Mouse (Mus musculus): ENCODE results near the gene Myo1a.
A peak's percentile ranks its signal among the peaks of the same experiment; 100 is the strongest.
"Not testable (repeated sequence)": the region's sequence is repeated elsewhere in the genome, so short reads cannot be mapped to it uniquely, and the experiment has no call there.

Myo1a gene

DNA sequence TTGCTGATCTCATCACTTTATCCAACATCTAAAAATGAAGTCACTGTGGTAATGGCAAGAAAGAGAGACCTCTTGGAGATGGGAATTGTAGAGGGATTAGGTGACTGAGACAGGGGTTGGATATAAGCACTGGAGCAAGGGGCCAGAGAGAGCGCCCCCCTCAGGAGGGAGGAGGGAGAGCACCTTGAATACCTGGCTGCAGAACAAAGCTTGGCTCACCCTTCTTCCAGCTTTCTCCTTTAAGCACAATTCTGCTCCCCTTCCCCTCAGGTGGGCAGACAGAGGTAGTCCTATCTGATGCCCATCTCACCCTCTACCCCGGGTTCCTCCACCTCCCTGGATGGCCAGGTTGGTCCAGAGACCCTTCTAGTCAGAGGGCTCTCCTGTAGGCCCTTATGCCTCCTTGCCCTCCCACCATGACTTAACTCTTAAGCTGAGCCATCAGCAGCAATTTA is at the start of gene Myo1a:
Gene Myo1a, plus strand, starts transcription at position 405 of the 455 bp plus-strand sequence.
- no peak for DNase-seq (ENCODE audit: low read depth)

DNA sequence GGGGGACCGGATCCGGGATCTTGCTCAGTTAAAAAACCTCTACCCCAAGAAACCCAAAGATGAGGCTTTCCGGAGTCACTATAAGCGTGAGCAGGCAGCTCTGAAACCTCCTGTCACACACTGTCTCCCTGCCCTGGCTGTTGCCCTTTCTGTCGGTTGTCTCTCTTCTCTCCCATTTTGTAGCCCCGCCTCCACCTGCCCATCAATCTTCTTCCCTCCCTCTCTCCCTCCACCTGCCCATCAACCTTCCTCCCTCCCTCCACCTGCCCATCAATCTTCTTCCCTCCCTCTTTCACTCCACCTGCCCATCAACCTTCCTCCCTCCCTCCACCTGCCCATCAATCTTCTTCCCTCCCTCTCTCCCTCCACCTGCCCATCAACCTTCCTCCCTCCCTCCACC is 47.4 kb upstream of the Myo1a start:
- not testable (repeated sequence) for DNase-seq (ENCODE audit: low read depth)

DNA sequence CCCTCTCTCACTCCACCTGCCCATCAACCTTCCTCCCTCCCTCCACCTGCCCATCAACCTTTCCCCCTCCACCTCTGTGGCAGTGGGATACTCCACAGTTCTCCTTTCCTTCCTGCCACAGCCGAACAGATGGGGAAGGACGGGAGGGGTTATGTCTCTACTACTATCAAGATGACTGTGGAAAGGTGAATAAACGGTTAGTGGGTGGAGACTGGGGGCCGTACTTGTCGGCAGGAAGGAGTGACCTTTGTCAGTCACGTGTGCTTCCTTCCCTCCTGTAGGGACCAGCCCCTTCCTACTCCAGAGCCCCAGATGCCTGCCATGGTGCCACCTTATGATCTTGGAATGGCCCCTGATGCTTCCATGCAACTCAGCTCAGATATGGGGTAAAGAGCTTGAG is 46.9 kb upstream of the Myo1a start:
- DNase-seq (ENCODE audit: low read depth), result no peak

DNA sequence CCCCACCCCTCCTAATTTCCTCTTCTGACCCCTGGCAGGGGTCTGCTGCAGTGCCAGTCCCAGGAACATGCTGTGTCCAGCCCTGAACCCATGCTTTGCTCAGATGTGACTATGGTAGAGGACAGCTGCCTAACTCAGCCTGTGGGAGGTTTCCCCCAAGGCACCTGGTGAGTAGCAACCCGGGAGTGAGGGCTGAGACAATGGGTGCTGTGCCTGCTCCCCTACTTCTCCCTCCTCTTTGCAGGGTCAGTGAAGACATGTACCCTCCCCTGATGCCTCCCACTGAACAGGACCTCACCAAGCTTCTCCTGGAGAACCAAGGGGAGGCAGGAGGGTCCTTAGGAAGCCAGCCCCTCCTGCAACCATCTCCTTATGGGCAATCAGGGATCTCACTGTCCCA is 45.4 kb upstream of the Myo1a start:
- no peak for DNase-seq (ENCODE audit: low read depth)

GRCm38 (mm10) chr10:127661291-127661914 is 43.6 kb upstream of the Myo1a start:
- no peak for DNase-seq (ENCODE audit: low read depth)

DNA sequence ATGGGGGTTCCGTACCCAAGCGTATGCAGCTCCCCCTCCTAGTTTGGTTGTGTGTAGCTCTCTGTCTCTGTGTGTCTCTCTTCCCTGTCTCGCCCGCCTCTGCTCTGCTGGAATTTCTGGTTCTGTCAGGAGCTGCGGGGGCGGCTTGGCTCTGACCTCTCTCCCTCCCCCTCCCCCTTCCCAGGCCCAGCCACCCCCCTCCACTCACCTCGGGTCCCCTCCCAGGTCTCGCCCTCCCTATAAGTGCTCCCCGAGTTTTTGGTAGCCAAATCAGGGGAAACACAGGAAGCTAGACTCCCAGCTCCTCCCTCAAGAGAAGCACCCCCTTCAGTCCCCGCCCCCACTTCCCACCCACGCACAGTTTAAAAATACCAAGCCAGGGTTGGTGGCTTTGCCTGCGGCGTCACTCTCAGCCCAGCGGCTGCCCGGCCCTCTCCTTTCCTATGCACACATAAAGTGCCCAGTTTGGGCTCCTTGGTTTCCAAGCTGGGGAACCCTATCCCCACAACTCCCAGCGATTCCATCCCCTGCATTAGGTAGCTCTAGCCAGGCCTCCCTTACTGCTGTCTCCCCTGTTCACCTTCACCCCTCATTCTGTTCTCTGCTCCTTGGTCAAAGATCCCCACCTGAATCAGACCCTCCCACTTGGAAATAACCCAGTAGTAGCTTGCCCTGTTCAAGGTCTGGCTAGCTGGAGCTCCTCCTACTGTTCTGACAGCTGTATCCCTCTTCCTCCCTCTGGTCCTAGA is 42.9 kb upstream of the Myo1a start:
- peak; percentile 49 for DNase-seq (ENCODE audit: low read depth)

GRCm38 (mm10) chr10:127662666-127663253 is 42.2 kb upstream of the Myo1a start:
- no peak for DNase-seq (ENCODE audit: low read depth)

DNA sequence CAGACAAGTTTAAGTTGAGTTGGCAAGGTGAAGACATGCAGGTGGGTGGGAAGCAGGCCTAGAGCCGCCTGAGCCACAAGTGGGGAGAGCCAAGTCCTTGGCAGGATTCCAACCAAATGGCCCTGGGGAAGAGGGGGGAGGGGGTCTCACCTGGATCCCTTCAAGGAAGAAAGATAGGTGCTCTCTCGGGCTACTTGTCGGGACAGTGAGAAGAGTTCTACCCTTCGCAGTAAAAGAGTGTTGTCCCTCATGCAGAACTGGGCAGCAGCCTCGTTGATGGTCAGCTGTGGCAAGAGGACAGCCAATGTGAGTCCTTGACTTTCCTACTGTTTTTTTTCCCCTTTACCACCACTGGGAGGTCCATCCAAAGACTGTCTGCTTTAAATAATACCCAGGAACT is 41.4 kb upstream of the Myo1a start:
- DNase-seq (ENCODE audit: low read depth), result no peak

- DNase-seq (ENCODE audit: low read depth), result no peak
These were observed 40.8 kb upstream of the Myo1a start for GRCm38 (mm10) chr10:127664166-127664565.

DNA sequence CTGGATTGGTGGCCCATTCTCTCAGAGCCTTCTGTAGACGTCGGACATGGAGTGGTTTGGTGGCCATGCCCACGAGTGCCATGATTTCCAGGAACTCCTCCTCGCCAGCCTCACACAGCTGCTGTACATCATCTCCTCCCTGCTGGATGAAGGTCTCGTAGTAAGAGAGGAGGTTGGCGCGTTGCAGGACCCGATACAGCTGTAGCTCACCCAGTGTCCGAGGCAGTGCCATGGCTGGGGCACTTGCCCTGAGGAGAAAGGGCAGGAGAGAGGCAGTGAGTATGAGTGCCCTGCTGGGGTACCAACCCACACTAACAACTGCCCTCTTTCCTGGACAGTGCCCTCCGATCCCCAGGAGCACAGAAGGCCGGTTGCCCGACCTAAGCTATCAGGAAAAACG is 40.1 kb upstream of the Myo1a start:
- no peak for DNase-seq (ENCODE audit: low read depth)

DNA sequence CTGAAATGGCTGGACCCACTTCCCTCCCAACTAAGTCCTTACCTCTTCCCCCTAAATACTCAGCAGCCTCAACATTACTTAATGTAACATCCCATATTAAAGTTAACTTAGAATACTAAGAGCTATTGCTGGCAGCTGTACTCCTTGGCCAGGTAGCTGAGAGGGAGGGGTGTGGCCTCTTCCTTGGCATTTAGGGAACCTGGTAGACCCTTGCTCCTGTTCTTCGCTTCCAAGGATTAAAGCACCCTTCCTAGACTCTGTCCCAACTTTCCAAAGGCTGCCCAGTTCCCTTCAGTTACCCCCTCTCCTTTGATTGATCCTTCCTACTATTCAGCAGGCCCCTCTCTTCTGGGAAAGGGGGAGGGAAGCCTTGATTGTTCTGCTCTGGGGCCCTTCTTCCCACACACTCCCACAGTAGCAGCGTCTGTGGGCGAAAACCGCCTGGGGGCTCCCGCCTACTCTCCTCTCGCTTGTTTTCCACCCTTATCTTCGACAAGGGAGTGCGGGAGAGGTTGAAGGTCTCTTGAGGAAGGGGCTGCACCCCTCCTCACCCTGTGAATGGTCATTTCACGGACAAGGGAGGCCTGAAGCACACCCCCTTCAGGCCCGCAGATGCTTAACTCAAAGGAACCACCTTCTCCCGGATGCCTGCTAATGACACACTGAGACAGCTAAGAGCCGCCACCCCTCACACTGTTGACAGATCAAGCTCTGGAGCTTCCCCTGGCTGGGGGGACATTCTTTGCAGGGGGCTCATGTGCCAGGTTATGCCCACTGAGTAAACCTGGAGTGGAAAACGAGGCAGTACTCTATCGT is 39.4 kb upstream of the Myo1a start:
- no peak for DNase-seq (ENCODE audit: low read depth)

DNA sequence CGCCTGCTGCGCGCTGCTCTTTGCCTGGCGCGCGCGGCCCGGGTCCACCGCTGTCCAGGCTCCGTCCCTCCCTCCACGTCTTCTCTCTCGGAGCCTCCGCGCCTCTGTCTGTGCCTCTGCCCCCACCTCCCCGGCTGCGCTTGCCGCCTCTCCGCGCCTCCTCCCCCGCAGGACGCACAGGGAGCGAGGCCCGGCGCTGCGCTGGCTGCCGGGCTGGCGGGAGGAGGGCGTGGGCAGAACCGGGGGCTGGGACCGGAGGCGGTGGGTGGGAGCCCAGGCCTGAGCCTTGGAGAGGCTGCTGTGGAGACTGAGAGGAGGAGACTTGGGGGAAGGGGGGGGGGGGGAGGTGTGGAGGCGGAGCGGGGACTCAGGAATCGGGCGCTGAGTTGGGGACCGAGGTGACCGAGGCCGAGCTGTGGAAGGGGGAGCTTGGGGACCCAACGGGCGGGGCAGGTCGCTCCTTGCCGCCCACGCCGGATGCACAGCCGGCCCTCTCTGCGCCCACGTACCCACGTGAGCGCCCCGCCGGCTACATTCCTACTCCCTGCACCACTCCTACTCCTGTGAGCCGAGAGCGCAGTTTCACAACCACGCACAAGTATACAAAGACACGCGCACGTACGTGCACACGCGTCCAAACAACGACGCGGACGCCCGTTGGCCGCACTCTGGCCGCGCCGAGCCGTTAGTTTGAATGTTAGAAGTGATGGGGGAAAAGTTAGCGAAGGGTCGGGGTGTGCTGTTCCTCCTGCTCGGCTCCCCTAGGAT is 38.3 kb upstream of the Myo1a start, which contains the start of gene Nemp1:
Gene Nemp1, plus strand, starts transcription at position 401 of the 768 bp plus-strand sequence.
- DNase-seq (ENCODE audit: low read depth), result peak; percentile 86

DNA sequence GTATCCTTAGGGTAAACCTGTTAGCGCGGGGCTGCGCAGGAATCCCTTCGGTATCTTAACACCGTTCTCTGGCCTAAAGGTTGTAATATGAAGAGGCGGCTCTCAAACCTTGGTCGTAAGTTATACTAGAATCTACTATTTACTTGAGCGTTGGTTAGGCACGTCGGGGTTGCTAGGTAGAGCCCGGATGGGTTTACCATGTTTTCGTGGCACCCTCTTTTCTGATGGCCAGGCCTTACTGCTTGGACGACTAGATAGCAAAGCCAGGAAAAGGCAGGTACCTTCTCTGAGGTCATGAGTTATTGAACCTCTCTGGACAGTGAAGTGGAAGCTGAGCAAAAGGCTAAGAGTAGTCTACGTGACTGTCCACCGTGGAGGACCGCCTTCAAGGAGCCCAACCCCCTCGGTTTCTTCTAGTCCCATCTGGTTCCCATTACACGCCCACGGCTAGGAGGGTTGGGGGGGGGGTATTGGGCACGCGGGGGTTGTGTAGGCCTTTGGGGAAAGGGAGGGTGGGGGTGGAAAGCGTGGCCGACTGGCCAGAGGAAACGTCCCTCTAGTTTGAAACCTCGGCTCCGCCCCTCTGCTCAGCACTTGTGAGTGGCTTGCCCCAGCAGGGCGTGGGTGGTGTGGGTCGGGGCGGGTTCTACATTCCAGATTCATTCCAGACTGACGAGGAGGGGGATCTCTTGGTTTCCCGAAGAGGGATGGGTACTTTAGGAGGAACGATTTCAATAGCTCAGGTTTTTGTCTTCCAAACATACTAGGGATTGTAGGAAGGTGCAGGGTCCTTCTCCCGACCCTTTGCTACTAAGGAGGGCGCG is 37.5 kb upstream of the Myo1a start:
- DNase-seq (ENCODE audit: low read depth), result peak; percentile 97

GRCm38 (mm10) chr10:127668093-127669050 is 36.6 kb upstream of the Myo1a start, which contains the start of gene Nab2:
Gene Nab2 (minus strand): TSS chr10:127668568.
- DNase-seq (ENCODE audit: low read depth), result peak; percentile 77

GRCm38 (mm10) chr10:127669170-127669569 is 35.8 kb upstream of the Myo1a start:
- no peak for DNase-seq (ENCODE audit: low read depth)

DNA sequence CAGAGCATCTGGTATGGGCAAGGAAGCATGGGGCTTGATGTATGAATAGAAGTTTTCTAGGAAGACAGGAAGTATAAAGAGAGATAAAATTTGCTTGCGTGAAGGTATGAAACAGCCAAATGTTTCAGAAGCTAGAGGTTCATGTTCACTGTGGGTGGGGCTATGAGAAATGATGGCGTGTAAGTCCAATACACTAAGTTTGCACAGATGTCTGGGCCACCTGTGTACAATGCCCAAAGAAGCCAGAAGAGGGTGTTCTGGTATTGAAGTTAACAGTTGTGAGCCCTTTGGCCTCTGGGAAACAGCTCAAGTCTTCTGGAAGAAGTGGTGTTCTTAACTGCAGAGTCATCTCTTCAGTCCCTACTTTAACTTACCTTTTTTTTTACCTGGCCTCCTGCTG is 34.8 kb upstream of the Myo1a start:
- no peak for DNase-seq (ENCODE audit: low read depth)

- no peak for DNase-seq (ENCODE audit: low read depth)
These were observed 33.7 kb upstream of the Myo1a start for GRCm38 (mm10) chr10:127671276-127671675.

DNA sequence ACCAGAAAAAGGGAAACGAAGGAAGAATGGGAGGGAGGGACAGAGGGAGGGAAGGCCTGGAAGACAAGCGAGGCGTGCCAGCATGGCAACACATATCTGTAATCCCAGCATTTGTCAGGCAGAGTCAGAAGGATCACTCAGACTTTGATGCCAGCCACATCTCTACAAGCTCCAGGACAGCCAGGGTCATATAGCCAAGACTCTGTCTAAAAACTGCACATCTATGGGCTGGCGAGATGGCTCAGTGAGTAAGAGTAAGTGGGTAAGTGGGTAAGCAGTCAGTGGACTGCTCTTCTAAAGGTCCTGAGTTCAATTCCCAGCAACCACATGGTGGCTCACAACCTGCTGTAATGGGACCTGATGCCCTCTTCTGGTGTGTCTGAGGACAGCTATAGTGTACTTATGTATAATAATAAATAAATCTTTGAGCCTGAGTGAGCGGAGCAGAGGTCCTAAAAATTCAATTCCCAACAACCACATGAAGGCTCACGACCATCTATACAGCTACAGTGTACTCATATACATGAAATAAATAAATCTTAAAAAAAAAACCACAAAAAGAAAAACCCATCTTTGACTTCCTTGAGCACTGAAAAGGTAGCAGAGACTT is 30.8 kb upstream of the Myo1a start:
- no peak for DNase-seq (ENCODE audit: low read depth)
